Mouse (Mus musculus): ENCODE measurements around the gene Farsa.

- TF ChIP-seq CTCF (IDR thresholded peaks at IDR 0.05; ENCODE audit: borderline replicate concordance, extremely low read depth, insufficient read depth, insufficient read length) (no peak), POLR2A (IDR thresholded peaks at IDR 0.05; ENCODE audit: borderline replicate concordance, extremely low read depth, insufficient read depth, insufficient read length, poor library complexity, severe bottlenecking) (no peak)
Measured at GRCm38 (mm10) chr8:84841514-84841913, 15.3 kb upstream of the Farsa start.
